ENCODE assay signal across 15 mouse cellular contexts in the genomic region with DNA sequence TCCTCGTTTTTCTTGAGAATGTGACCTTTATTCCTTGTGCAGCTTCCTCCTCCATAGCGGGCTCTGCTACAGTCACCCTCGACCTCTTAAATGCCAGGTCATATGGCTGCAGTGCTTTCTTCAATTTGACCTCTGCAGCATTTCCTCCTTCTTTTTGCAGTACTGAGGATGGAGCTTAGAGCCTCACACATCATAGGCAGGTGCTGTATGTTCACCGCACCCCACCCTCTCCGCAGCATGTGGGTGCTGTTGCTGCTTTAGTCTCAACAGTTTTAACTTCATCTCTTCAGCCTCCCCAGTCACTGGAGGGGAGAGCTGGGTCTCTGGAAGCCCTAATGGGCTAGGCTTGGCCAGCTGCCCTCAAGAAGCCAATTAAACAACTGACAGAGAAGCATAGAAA.
"Had no signal": no experiment of that assay in that cellular context is flagged by ENCODE, and none has a peak within 500 bp of the region (broad histone marks: within the 10 kb centered on the region; RNA-seq: fewer than 3 reads in every experiment).

No protein-coding gene starts in this region.

- H3K4me3 ChIP-seq: kidney, embryonic 15.5 days; layer of hippocampus, adult 2 months; liver, embryonic 13.5 days; midbrain, embryonic 12.5 days; midbrain, embryonic 15.5 days; neural tube, embryonic 13.5 days had no signal

- H3K27ac ChIP-seq: kidney, embryonic 15.5 days; layer of hippocampus, adult 2 months; liver, embryonic 13.5 days; midbrain, embryonic 12.5 days; midbrain, embryonic 15.5 days; neural tube, embryonic 13.5 days; stomach, postnatal 0 days had no signal

- DNase-seq: kidney, adult 18-20 months; kidney, postnatal 10 days; layer of hippocampus, adult 9-11 months; liver, embryonic 13.5 days; lung, adult 2 months; lung, postnatal 14 days; lung, postnatal 4 days; retina, postnatal 1 day; right cerebral cortex, postnatal 4 days had no signal

- H3K27me3 ChIP-seq: kidney, embryonic 15.5 days; liver, embryonic 13.5 days; midbrain, embryonic 12.5 days; midbrain, embryonic 15.5 days; neural tube, embryonic 13.5 days had no signal

- H3K4me1 ChIP-seq: kidney, embryonic 15.5 days; liver, embryonic 13.5 days; midbrain, embryonic 12.5 days; midbrain, embryonic 15.5 days; neural tube, embryonic 13.5 days had no signal
